Comparison of ENCODE assay signal across 13 mouse cellular contexts in the genomic region with DNA sequence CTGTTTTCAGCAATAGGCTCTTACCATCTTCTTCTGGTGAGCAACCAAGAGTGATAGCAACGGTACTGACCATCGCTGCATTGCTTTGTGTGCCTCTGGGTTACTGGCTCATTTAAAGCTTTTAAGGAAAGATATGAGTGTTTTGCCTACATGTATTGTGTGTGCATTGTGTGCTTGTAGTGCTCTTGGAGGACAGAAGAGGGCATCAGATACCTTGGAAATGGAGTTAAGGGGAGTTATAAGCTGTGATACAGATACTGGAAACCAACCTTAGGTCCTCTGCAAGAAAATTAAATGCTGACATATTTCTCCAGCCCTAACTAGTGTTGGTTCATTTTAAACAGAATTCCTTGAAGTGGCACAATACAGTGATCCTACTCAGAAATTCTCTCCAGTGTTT. TPM values are rescaled to one million over a fixed set of nuclear protein-coding genes. Genes with fewer than 3 reads are reported as not detected.
DNase-seq lines count a peak whose midpoint lies in the region; ATAC-seq and TF ChIP-seq lines count a peak whose summit lies in the region.
"Had no signal": no experiment of that assay in that cellular context is flagged by ENCODE, and none has a peak within 500 bp of the region (broad histone marks: within the 10 kb centered on the region; RNA-seq: fewer than 3 reads in every experiment).

No protein-coding gene starts in this region.

- H3K4me2 ChIP-seq in lung, postnatal 0 days (replicated peaks; ENCODE audit: low read depth, low read length) = no peak overlapping the region
- H3K4me2 ChIP-seq: intestine, embryonic 15.5 days had no signal

- H3K4me3 ChIP-seq in gastrocnemius, adult 2 months = no peak overlapping the region
- H3K4me3 ChIP-seq in lung, postnatal 0 days (ENCODE audit: low read depth, low read length) = no peak overlapping the region
- H3K4me3 ChIP-seq: intestine, embryonic 15.5 days had no signal

- WGBS in lung, postnatal 0 days = 86% methylated on average over 2 of the region's 2 CpGs

- no peaks in the 10 kb centered on the region for H3K27me3 ChIP-seq in lung, postnatal 0 days (replicated peaks; ENCODE audit: insufficient read depth, low read length)
- H3K27me3 ChIP-seq: intestine, embryonic 15.5 days had no signal

- DNase-seq in gastrocnemius, adult 2 months = no peak
- DNase-seq in gastrocnemius, adult 18-20 months (ENCODE audit: low spot score) = no peak
- DNase-seq in lung, postnatal 0 days (ENCODE audit: low spot score) = peak; percentile 22
- DNase-seq in lung, postnatal 10 days = no peak
- DNase-seq in MEL-GATA-1-ER (ENCODE audit: extremely low read depth, low read depth) (peak; percentile 37), MN1 (ENCODE audit: low spot score) (no peak)
- peak; percentile 20 for DNase-seq in retina, embryonic 14.5 days (ENCODE audit: low spot score)
- DNase-seq in yolk sac, embryonic 10.5 days (ENCODE audit: low spot score) = no peak
- DNase-seq: adrenal gland, postnatal 14 days; cerebellum, adult 2 months had no signal

- H3K9me3 ChIP-seq in lung, postnatal 0 days (ENCODE audit: low read length) = no peaks in the 10 kb centered on the region
- H3K9me3 ChIP-seq: intestine, embryonic 15.5 days had no signal

- no peaks in the 10 kb centered on the region for H3K36me3 ChIP-seq in lung, postnatal 0 days (ENCODE audit: insufficient read depth, low read length)
- H3K36me3 ChIP-seq: intestine, embryonic 15.5 days had no signal

- no peak overlapping the region for H3K9ac ChIP-seq in lung, postnatal 0 days (replicated peaks; ENCODE audit: low read depth)
- H3K9ac ChIP-seq: intestine, embryonic 15.5 days had no signal

- intact Hi-C loops in gastrocnemius, adult 2 months (cut with DNase I) = no loop called here

- no peak overlapping the region for H3K27ac ChIP-seq in gastrocnemius, adult 2 months
- H3K27ac ChIP-seq in lung, postnatal 0 days (ENCODE audit: low read length) = no peak overlapping the region
- H3K27ac ChIP-seq: intestine, embryonic 15.5 days had no signal

- no peak for ATAC-seq in lung, postnatal 0 days
- ATAC-seq: intestine, embryonic 15.5 days had no signal

- H3K4me1 ChIP-seq in lung, postnatal 0 days (ENCODE audit: insufficient read depth, low read depth, low read length) = no peaks in the 10 kb centered on the region
- H3K4me1 ChIP-seq: intestine, embryonic 15.5 days had no signal

- TF ChIP-seq EP300 in lung, postnatal 0 days (IDR thresholded peaks at IDR 0.05) = no peak

- TF ChIP-seq CTCF in gastrocnemius, adult 2 months (IDR thresholded peaks at IDR 0.05) = peak; percentile 43
- TF ChIP-seq CTCF in lung, postnatal 0 days (IDR thresholded peaks at IDR 0.05) = peak; percentile 64

RNA-seq across cellular contexts. Expression of a gene that starts 8.6 kb away (rescaled TPM):
- total RNA-seq in gastrocnemius, adult 2 months (2021) = 1 to 10 TPM; 1.0 to 1.1 TPM
- 1 to 10 TPM; 2.2 to 2.4 TPM for total RNA-seq in gastrocnemius, adult 18-20 months (2021)
- polyA plus RNA-seq in lung, postnatal 0 days (2015; fragmentation: Nextera tagmentation; extraction: Ambion mirVana) = 13.9 and 14.9 TPM in 2 replicates

RNA-seq across cellular contexts. Expression of a gene that starts 16.2 kb away (rescaled TPM):
- not detected for total RNA-seq in gastrocnemius, adult 2 months (2021)
- not detected for total RNA-seq in gastrocnemius, adult 18-20 months (2021)
- polyA plus RNA-seq in lung, postnatal 0 days (2015; fragmentation: Nextera tagmentation; extraction: Ambion mirVana) = 0.10 TPM in 1 of 2 replicates, not detected in the other
- total RNA-seq: adrenal gland, postnatal 14 days had no signal
- polyA plus RNA-seq: cerebellum, adult 2 months; heart, embryonic 16.5 days; intestine, embryonic 15.5 days; liver, embryonic 16.5 days had no signal

RNA-seq across cellular contexts. Expression of a gene that starts 16.3 kb away (rescaled TPM):
- total RNA-seq in gastrocnemius, adult 2 months (2021) = not detected
- not detected for total RNA-seq in gastrocnemius, adult 18-20 months (2021)
- not detected in 2 replicates for polyA plus RNA-seq in lung, postnatal 0 days (2015; fragmentation: Nextera tagmentation; extraction: Ambion mirVana)
- total RNA-seq: adrenal gland, postnatal 14 days had no signal
- polyA plus RNA-seq: cerebellum, adult 2 months; heart, embryonic 16.5 days; intestine, embryonic 15.5 days; liver, embryonic 16.5 days had no signal

RNA-seq across cellular contexts. Expression of a gene that starts 17.5 kb away (rescaled TPM):
- not detected for total RNA-seq in gastrocnemius, adult 2 months (2021)
- total RNA-seq in gastrocnemius, adult 18-20 months (2021) = not detected
- not detected in 2 replicates for polyA plus RNA-seq in lung, postnatal 0 days (2015; fragmentation: Nextera tagmentation; extraction: Ambion mirVana)
- total RNA-seq: adrenal gland, postnatal 14 days had no signal
- polyA plus RNA-seq: cerebellum, adult 2 months; heart, embryonic 16.5 days; intestine, embryonic 15.5 days; liver, embryonic 16.5 days had no signal

RNA-seq across cellular contexts. Expression of a gene that starts 35.3 kb away (rescaled TPM):
- total RNA-seq in gastrocnemius, adult 2 months (2021) = 10 to 100 TPM; 15.7 to 19.1 TPM
- total RNA-seq in gastrocnemius, adult 18-20 months (2021) = 10 to 100 TPM; 17.6 to 19.2 TPM
- 46.8 and 47.0 TPM in 2 replicates for polyA plus RNA-seq in lung, postnatal 0 days (2015; fragmentation: Nextera tagmentation; extraction: Ambion mirVana)

Comparison
In these comparisons a context has a peak if more than half of its experiments do, and no peak if none do; other contexts are left out.
1. DNase-seq: peak in lung, postnatal 0 days (single experiment), MEL-GATA-1-ER (single experiment) and retina, embryonic 14.5 days (single experiment); none in gastrocnemius, adult 2 months (single experiment), gastrocnemius, adult 18-20 months (single experiment), lung, postnatal 10 days (single experiment), MN1 (single experiment) and yolk sac, embryonic 10.5 days (single experiment).